Mouse (Mus musculus): ENCODE measurements at regions not wholly inside any gene's neighbourhood (a gene's known extent, or its start where the extent isn't known, plus 50 kb on each side); places are given as distances from the start of the nearest gene placed in this dataset.
"Not testable (repeated sequence)": the region's sequence is repeated elsewhere in the genome, so short reads cannot be mapped to it uniquely, and the experiment has no call there.

DNA sequence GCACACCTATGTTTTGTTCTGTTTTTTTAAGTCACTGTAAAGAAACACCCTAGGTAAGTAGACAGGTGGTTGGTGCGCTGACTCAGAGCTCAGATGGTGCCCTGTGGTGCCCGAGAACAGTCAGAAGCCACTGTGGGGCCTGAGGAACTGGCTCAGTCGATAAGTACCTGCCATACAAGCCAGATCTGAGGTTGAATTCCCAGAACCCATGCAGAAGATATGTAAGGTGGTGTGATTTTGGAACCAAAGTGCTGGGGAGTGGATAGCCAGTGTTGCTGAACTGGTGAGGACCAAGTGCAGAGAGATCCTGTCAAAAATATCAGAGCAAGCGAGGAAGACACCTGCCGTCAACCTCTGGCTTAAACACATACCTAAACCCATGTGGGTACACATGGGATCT lies 65.4 kb downstream of the Chst1 start:
- ATAC-seq (ENCODE audit: extremely low read depth, insufficient number of reproducible peaks, low FRiP score, poor library complexity, severe bottlenecking), result no peak

DNA sequence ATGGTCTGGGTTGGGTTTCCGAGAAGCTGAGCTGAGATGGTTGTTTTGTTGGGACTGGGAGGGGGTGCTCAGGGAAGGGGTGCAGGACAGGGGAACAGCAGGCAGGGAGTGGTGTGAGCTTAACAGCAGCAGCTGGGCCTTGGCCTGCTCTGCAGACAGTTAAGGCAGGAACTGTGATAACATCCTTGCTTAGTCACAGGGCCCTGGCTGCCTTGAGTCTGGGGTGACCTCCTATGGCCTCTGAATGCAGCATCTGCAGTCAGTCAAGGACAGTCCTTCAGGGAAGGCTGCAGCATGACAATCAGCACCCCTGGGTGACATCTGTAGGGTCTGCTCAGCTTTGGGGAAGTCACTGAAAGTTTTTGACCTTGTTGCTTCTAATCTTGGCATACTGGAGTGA lies 67.7 kb downstream of the Chst1 start:
- ATAC-seq (ENCODE audit: extremely low read depth, insufficient number of reproducible peaks, low FRiP score, poor library complexity, severe bottlenecking), result no peak

DNA sequence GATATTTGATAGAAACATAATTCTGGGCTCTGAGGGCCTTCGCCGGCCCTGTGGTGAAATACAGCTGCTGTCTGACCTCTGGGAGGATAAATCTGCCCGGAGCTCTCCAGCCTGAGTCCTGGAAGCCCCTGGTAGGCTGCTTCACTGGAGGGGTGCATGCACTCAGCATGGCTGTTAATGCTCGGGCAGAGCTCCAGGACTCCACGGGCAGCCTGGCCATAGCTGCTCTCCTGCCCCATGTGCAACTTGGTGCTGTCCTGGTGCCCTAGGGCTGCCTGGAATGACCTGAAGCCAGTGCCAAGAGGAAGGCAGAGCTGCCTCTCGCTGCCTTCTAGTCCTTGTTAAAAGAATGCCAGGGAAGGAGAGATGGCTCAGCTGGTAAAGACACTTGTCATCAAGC lies 68.2 kb downstream of the Chst1 start:
- no peak for ATAC-seq (ENCODE audit: extremely low read depth, insufficient number of reproducible peaks, low FRiP score, poor library complexity, severe bottlenecking)

DNA sequence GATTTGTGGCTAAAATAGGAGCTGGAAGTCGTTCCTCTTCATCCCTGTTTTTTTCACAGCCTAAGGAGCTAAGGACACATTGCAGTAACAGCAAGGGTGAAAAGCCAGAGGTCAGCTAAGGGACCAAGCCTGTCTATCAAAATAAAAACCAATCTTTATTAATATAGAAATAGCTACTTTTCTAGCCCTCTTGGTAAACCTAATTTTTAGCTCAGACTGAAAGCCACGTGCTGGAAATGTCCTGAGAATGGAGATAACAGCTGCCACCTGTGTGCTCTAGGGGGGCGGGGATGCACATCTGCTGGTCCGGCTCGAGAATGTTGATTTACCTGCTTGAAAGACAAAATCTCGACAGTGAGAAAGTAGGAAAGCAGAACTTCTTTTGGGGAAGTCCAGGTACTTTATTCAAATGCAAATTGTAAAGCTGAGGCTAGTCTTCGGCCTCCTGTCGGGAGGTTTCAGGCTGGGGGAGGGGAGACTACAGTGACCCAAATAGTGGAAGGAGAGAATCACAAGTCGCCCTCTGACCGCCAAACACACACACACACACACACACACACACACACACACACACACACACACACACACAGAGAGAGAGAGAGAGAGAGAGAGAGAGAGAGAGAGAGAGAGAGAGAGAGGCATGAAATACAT lies 70.0 kb downstream of the Chst1 start:
- not testable (repeated sequence) for ATAC-seq (ENCODE audit: extremely low read depth, insufficient number of reproducible peaks, low FRiP score, poor library complexity, severe bottlenecking)

DNA sequence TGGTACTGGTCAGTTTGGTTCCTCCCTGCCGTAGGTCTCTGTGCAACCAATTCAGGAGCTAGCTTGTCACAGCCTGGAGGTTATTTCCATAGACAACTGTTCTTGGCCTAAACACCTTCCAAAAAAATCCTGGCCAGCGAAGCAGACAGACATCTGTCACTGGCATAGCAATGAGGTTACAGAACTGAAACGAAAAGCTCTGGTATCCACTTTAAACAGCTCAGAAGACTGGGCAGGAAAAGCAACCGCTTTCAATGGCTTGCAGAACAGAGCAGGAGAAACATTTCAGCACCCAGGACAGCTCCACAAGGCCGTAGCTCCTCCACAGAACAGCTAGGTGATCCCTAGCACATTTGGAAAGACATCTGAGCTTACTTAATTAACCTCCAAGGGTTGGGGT lies 72.1 kb downstream of the Chst1 start:
- ATAC-seq (ENCODE audit: extremely low read depth, insufficient number of reproducible peaks, low FRiP score, poor library complexity, severe bottlenecking), result no peak

DNA sequence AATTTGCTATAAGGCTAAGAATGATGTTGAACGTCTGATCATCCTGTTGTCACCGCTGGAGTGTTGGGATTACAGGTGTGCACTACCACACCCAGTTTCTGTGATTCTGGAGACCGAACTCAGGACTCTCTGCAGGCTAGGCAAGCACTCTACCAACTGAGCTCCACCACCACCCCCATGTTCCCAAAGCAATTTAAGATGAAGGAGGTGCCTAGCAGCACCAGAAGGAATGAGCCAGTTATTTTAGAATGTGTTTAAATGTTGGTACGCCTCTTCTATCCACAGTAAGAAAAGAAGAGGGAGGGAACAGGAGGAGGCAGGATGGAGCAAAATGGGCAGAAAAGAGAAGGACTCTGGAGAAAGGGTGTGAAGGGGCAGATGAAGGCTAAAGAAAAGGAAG lies 72.6 kb downstream of the Chst1 start:
- no peak for ATAC-seq (ENCODE audit: extremely low read depth, insufficient number of reproducible peaks, low FRiP score, poor library complexity, severe bottlenecking)

DNA sequence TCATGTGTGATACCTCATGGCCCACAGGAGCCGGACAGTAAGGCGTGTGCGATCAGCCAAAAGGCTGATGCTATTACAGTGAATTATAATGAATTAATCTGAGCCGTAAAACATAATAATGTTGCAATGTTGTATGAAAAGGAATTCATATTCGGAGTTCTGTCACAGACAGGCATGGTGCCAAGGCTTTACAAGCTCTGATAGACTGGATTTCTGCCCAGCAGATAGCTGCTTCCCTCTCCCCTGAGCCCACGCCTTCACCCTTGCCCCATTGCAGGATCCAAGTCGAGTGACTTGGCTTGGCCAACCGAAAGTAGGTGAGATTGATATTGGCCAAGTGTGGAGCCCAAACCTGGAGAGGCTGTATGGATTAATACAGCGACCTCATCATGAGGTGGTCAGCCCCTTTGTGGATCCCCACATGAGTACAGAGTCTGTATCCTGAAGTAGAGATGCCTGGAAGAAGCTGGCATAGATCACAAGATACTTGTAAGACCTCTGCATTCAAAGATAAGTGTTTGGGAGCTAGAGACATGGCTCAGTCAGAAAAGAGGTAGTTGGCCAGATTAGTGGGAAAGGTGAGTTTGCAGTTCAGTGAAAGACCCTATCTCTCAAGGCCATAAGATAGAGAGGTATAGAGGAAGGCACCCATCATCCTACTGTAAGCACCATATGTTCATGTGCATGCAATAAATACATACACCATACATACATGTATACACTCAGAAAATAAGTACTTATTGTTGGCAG lies 73.7 kb downstream of the Chst1 start:
- ATAC-seq (ENCODE audit: extremely low read depth, insufficient number of reproducible peaks, low FRiP score, poor library complexity, severe bottlenecking), result no peak

DNA sequence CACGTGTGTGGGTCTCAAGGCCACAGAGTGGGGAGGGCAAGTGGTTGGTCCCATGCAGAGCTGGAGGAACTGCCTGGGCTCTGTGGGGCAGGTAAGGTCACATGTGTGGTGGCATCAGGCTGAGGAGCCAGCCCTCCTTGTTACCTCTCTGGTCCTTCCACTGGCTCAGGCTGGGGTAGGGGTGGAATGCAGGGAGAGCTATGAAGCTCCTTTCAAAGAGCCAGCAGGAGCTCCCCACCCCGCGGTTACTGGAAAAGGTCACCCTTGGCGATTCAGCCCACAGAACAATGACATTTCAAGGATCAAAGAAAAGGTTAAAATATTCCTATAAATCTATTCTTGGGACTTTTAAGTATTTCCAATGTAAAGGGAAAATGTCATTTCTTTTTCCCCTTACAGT lies 74.4 kb downstream of the Chst1 start:
- ATAC-seq (ENCODE audit: extremely low read depth, insufficient number of reproducible peaks, low FRiP score, poor library complexity, severe bottlenecking), result no peak

DNA sequence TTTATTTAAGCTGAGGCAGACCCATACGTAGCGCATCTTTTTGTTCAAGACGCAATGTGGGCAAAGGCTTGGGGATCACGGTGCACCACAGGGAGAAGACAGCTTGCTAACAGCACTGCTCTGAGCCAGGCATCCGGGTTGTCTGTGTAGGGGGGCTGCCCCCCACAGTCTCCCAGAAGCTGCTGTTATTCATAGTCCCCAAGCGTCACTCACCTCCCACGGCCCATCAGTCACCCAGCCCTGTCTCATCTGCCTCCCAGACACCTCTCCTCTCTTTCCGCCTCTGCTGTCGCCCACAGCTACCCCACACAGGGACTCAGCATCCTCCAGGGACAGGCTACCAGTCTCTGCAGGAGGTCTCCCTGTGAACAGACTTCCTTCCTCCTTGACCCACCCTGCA lies 75.7 kb downstream of the Chst1 start:
- ATAC-seq (ENCODE audit: extremely low read depth, insufficient number of reproducible peaks, low FRiP score, poor library complexity, severe bottlenecking), result no peak

DNA sequence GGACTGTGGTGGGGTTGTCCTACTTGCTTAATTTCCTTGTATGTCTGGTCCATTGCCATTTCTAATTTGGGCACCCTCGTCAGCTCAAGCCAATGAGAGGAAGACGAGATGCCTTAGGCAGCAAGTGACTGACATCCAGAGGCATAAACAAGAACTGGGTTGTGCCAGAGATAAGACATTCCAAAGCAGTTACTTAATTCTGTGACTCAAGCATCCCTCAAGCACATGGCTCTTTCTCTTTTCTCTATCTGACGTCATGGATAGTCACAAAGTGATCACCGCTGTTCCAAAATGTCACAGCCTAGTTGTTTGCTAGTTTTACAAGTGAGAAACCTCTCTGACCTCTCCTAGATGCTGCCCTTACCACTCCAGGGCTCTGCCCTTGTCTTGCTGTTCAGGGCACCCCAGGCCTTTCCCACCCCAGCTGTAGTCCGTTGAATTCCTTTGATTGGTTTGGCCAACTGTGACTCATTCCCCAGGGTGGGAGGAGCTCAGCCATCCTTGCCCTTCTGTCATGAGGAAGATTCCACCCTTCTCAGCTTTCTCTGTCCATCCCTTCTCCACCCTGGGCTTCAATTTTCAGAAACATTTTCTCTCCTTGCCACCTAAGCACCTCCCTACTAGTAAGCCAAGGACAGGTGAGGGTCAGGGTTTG lies 78.9 kb downstream of the Chst1 start:
- ATAC-seq (ENCODE audit: extremely low read depth, insufficient number of reproducible peaks, low FRiP score, poor library complexity, severe bottlenecking), result no peak

DNA sequence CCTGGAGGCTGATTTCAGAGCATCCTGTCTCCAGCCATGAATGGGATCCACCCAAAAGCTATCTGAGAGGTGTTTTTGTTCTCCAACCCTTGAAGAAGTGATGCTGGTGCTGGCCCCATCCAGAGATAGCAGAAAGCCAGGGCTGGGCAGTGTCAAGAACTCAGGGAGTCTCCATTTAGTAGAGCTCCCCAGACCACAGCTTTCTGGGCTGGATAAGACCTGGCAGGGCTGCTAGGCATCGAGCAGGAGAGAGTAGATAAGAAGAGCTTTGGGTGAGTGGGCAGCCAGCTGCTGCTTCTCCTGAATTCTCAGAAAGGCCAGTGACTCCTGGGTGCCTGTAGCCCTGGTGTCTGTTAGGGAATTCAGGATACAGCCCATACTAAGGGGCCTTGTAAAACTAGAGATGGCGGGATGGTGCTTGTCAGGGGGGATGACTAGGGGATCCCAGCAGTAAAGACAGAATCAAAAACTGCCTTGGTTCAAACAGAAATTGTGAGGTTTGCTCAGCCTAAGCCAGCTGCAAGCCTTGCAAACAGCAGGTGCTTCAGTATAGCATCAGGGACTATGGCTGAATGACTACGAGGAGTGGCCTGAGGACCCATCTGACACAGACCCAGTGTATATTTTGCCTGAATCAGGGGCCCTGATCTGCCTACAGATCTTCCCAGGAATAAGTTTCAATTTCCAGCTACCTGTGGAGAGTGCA lies 79.6 kb downstream of the Chst1 start:
- ATAC-seq (ENCODE audit: extremely low read depth, insufficient number of reproducible peaks, low FRiP score, poor library complexity, severe bottlenecking), result no peak

DNA sequence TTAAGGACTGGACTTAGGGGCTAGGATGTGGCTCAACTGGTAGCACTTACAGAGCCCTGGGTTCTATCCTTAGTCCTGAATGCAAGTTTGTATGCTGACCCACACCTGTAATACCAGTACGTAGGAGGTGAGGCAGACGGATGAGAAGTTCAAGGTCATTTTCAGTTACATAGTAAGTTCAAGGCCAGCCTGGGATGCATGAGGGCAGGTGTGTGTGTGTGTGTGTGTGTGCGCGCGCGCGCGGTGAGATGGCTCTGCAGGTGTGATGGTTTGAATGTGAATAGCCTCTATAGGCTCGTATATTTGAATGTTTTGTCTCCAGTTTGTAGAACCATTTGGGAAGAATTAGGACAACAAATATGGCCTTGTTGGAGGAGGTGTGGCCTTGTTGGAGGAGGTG lies 82.7 kb downstream of the Chst1 start:
- no peak for ATAC-seq (ENCODE audit: extremely low read depth, insufficient number of reproducible peaks, low FRiP score, poor library complexity, severe bottlenecking)

DNA sequence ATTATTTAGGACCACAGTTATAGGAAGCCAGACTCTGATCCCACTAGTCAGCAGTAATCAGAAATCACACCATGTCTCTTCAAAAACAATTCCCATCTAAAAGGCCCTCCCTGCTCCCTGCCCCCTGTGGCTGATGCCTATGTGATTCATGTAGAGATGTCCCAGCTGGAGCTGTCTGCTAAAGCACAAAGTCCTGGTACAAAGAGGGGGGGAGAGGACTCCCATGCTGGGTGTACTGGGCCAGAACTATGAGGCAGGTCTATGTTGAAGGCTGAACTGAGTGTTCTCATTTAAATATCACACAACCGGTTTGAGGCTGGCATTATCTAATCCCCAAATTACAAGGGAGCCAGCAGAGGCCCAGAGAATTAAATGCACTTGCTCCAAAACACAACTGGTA lies 88.2 kb downstream of the Chst1 start:
- ATAC-seq (ENCODE audit: extremely low read depth, insufficient number of reproducible peaks, low FRiP score, poor library complexity, severe bottlenecking), result no peak

DNA sequence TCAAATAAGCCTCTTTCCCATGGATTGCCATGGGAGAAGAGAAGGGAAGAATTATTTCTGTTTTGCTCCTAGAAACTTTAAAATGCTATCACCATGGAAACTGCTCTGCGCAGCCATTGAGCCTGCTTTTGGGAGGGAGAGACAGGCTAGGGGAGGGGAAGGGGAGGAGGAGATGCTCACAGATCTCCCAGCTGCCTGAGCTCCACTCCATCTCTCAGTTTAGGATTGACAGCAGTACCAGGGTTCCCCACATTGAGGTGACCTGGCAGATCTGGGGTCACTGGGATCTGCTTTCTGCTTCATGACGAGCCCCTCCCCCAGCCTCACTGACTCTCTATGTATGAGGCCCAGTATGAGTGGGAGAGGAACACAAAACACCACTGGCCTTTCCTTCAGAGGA lies 89.7 kb downstream of the Chst1 start:
- no peak for ATAC-seq (ENCODE audit: extremely low read depth, insufficient number of reproducible peaks, low FRiP score, poor library complexity, severe bottlenecking)

DNA sequence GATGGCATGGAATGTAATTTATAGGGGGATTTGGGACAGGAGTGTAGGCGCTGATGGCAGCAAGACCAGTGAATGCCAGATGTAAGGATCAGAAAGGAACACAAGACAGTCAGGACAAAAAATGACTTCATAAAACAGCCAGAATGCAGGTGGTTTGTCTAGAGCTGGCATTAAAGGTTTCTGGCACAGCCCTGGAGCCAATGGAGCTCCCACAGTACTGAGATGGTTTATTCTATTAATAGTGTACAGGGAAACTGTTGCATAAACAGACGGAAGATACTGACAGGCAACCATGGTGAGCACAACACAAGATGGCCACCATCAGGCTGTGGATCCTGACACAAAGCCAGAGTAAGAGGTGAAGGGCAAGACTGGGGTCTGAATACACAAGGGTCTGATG lies 90.8 kb downstream of the Chst1 start:
- no peak for ATAC-seq (ENCODE audit: extremely low read depth, insufficient number of reproducible peaks, low FRiP score, poor library complexity, severe bottlenecking)

DNA sequence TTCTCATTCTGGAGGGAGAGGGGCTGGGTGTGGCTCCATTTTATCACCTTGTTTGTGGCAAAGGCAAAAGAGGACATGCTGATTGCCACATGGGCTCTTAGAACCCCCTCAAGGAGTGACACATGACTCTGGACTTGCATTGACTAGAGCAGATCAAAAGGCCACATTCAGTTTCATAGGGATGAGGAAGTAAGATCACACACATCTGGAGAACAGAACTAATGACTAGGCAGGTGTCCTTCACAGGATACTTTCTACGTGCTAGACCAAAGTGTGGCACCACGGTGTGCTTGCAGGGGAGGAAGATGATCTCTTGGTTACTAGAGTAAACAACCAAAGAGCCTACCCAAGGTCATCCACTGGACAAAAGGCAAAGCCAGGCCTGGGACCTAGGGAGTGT lies 91.9 kb downstream of the Chst1 start:
- no peak for ATAC-seq (ENCODE audit: extremely low read depth, insufficient number of reproducible peaks, low FRiP score, poor library complexity, severe bottlenecking)

DNA sequence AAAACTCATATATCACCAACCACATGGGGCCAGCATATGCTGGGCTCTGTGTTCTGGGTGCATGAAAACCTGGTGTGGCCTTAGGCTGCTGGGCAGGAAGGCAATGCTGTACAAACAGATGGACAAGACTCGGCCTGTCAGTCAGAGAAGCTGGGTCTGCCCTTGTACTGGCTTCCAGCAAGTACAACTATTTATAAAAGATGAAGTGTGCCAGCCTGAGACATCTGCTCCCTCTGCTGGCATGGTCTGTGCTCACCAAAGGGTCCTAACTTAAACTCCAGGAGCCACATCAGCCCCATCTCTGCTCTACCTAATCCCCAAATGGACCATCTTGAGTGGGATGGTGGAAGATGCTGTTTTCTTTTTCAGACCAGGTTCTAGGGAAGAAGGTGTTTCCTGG lies 93.1 kb downstream of the Chst1 start:
- no peak for ATAC-seq (ENCODE audit: extremely low read depth, insufficient number of reproducible peaks, low FRiP score, poor library complexity, severe bottlenecking)

DNA sequence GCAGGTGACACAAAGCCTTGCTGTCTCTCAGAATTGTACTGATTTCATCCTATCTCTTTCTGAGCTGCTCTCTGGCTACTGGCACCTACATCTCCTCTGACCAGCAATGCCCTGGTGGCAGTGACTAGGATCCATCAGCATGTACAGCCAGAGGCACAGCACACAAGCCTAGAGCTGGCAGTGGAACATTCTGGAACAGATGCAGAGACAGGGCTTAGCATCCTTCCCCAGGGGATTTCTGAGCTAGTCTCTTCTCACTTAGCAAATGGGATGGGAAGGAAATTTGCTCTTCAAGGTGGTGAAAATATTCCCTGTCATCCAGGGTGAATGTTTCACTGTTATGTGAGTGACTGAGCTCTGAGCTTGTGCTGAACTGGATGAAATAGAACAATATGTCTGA lies 93.5 kb downstream of the Chst1 start:
- no peak for ATAC-seq (ENCODE audit: extremely low read depth, insufficient number of reproducible peaks, low FRiP score, poor library complexity, severe bottlenecking)

DNA sequence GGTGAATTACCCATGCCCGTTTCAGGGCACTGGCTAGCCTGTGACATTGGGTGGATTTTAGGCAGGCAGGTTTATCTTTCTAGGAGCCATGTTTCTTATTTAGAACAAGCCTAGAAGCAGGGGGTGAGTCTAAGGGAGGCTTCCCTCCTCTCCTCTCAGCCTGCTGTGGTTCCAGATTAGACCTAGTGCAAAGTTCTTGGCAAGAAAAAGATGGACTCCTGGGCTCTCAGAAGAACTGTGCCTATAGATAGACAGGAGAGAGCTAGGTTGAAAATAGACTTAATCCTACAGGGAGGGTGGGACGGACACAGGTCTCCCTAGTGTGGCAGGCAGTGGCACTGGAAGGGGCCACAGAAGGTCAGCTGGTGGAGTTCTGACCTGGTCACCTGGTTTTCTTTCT lies 95.3 kb downstream of the Chst1 start:
- ATAC-seq (ENCODE audit: extremely low read depth, insufficient number of reproducible peaks, low FRiP score, poor library complexity, severe bottlenecking), result no peak

DNA sequence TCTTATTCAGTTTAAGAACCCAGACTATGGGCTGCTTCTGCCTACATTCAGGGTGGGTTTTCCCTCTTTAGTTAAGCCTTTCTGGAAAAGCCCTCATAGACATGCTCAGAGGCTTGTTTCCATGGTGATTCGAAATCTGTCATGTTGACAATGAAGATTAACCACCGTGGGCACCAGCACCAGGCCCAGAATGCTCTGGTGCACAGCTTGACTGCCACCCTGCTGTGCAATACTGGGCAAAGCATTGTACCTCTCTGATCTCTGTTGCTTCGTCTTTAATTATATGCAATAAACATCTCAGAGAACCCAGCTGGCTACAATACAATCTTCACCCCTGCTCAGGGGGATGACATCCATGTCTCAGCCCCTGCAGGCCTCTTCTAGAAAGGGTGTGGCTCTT lies 96.4 kb downstream of the Chst1 start:
- no peak for ATAC-seq (ENCODE audit: extremely low read depth, insufficient number of reproducible peaks, low FRiP score, poor library complexity, severe bottlenecking)
